Mouse (Mus musculus): ENCODE data around the gene Ppfia3.

GRCm38 (mm10) chr7:45338161-45338911 lies 28.5 kb downstream of the Ppfia3 start:
- no peak for TF ChIP-seq CTCF (IDR thresholded peaks at IDR 0.05; ENCODE audit: low read depth)
- no peak for TF ChIP-seq EP300 (IDR thresholded peaks at IDR 0.05; ENCODE audit: low read depth)

All from heart, postnatal 0 days (tissue).